25 mouse cellular contexts compared by ENCODE assay signal in the genomic region with DNA sequence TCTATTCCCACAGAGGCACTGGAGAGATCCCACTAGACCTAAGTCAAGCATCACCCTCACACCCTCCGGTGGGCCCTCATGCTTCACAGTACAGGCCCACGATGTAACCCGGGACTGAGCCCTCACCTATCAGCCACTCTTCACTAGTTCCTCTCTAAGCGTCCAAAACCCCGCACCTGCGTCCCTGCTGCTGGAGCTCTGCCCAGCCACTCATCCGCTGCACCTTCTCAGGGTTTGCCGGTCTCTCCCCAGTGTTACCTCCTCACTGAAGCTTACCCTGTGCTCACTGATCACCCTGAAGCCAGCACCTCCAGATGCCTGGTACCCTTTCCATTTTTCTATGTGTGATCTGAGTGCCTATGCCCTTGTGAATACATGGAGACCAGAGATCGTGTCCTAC. TPM values are rescaled to one million over a fixed set of nuclear protein-coding genes. Genes with fewer than 3 reads are reported as not detected.
A peak's percentile ranks its signal among the peaks of the same experiment; 100 is the strongest.
DNase-seq lines count a peak whose midpoint lies in the region; ATAC-seq lines count a peak whose summit lies in the region.
"Had no signal": no experiment of that assay in that cellular context is flagged by ENCODE, and none has a peak within 500 bp of the region (broad histone marks: within the 10 kb centered on the region; RNA-seq: fewer than 3 reads in every experiment).

No protein-coding gene starts in this region.

- no peak for ATAC-seq in forebrain, embryonic 11.5 days (replicated peaks; ENCODE audit: low FRiP score)
- ATAC-seq in forebrain, embryonic 15.5 days (replicated peaks) = no peak
- ATAC-seq in neural tube, embryonic 13.5 days (ENCODE audit: low read depth) = no peak
- ATAC-seq in heart, embryonic 12.5 days (ENCODE audit: insufficient number of reproducible peaks, low FRiP score) = no peak
- ATAC-seq: activated CD4-positive, CD25-positive, alpha-beta regulatory T cell, adult 4 months; inflammation-experienced regulatory T-cells, adult 6 months; midbrain, embryonic 15.5 days had no signal

- whole genome bisulfite sequencing in forebrain, embryonic 11.5 days = 88% methylated on average over 9 of the region's 9 CpGs
- WGBS in forebrain, embryonic 15.5 days = 79% methylated on average over 9 of the region's 9 CpGs
- WGBS in neural tube, embryonic 13.5 days = 77% methylated on average over 9 of the region's 9 CpGs
- 79% methylated on average over 9 of the region's 9 CpGs for WGBS in heart, embryonic 12.5 days

- H3K9me3 ChIP-seq in forebrain, embryonic 11.5 days (ENCODE audit: control insufficient read depth, low read length) = no peaks in the 10 kb centered on the region
- H3K9me3 ChIP-seq in forebrain, embryonic 15.5 days = no peaks in the 10 kb centered on the region
- H3K9me3 ChIP-seq in neural tube, embryonic 13.5 days = no peaks in the 10 kb centered on the region
- no peaks in the 10 kb centered on the region for H3K9me3 ChIP-seq in heart, embryonic 12.5 days (replicated peaks)
- H3K9me3 ChIP-seq: embryonic facial prominence, embryonic 13.5 days; heart, embryonic 15.5 days; liver, embryonic 15.5 days; lung, embryonic 15.5 days; megakaryocyte, embryonic 14.5 days; midbrain, embryonic 15.5 days had no signal

- DNase-seq in forebrain, embryonic 11.5 days (ENCODE audit: low spot score) = peak; percentile 47
- peak; percentile 6 for DNase-seq in kidney, adult 9 months
- DNase-seq in kidney, adult 8-10 months = no peak
- DNase-seq in neural tube, embryonic 10.5 days (ENCODE audit: extremely low spot score, low spot score) = no peak
- DNase-seq: adrenal gland, adult 8-10 months; heart, postnatal 36 days; liver; lung, postnatal 36 days; right cerebral cortex, postnatal 14 days; thymus, adult 2 months; thymus, postnatal 4 days had no signal

- no peak overlapping the region for H3K4me3 ChIP-seq in forebrain, embryonic 11.5 days (ENCODE audit: low read depth, low read length)
- H3K4me3 ChIP-seq in forebrain, embryonic 15.5 days = no peak overlapping the region
- no peak overlapping the region for H3K4me3 ChIP-seq in neural tube, embryonic 13.5 days
- H3K4me3 ChIP-seq in heart, embryonic 12.5 days = no peak overlapping the region
- H3K4me3 ChIP-seq: embryonic facial prominence, embryonic 13.5 days; erythroblast, embryonic 14.5 days; heart, embryonic 15.5 days; left cerebral cortex, adult 2 months; liver, embryonic 15.5 days; lung, embryonic 15.5 days; megakaryocyte, embryonic 14.5 days; midbrain, embryonic 15.5 days had no signal

- H3K36me3 ChIP-seq in forebrain, embryonic 11.5 days (ENCODE audit: control insufficient read depth, insufficient read depth, low read length) = no peaks in the 10 kb centered on the region
- H3K36me3 ChIP-seq in forebrain, embryonic 15.5 days = no peaks in the 10 kb centered on the region
- H3K36me3 ChIP-seq in neural tube, embryonic 13.5 days = no peaks in the 10 kb centered on the region
- H3K36me3 ChIP-seq in heart, embryonic 12.5 days = no peaks in the 10 kb centered on the region
- H3K36me3 ChIP-seq: embryonic facial prominence, embryonic 13.5 days; heart, embryonic 15.5 days; liver, embryonic 15.5 days; lung, embryonic 15.5 days; midbrain, embryonic 15.5 days had no signal

- H3K27me3 ChIP-seq in forebrain, embryonic 11.5 days (ENCODE audit: control insufficient read depth, insufficient read depth, low read length) = no peaks in the 10 kb centered on the region
- no peaks in the 10 kb centered on the region for H3K27me3 ChIP-seq in forebrain, embryonic 15.5 days
- H3K27me3 ChIP-seq in neural tube, embryonic 13.5 days = no peaks in the 10 kb centered on the region
- H3K27me3 ChIP-seq in heart, embryonic 12.5 days (replicated peaks) = no peaks in the 10 kb centered on the region
- H3K27me3 ChIP-seq: embryonic facial prominence, embryonic 13.5 days; heart, embryonic 15.5 days; liver, embryonic 15.5 days; lung, embryonic 15.5 days; megakaryocyte, embryonic 14.5 days; midbrain, embryonic 15.5 days had no signal

- peaks cover 5% of the 10 kb centered on the region; the same call in 1 of the 2 replicates for H3K4me1 ChIP-seq in forebrain, embryonic 11.5 days (replicated peaks; ENCODE audit: control insufficient read depth, insufficient read depth, low read length)
- H3K4me1 ChIP-seq in forebrain, embryonic 15.5 days = peaks cover 11% of the 10 kb centered on the region
- H3K4me1 ChIP-seq in neural tube, embryonic 13.5 days (replicated peaks) = peaks cover 20% of the 10 kb centered on the region
- H3K4me1 ChIP-seq in heart, embryonic 12.5 days (replicated peaks) = peaks cover 8% of the 10 kb centered on the region

- no peak overlapping the region for H3K4me2 ChIP-seq in forebrain, embryonic 11.5 days (ENCODE audit: low read depth, low read length, severe bottlenecking)
- no peak overlapping the region for H3K4me2 ChIP-seq in forebrain, embryonic 15.5 days (replicated peaks)
- H3K4me2 ChIP-seq in neural tube, embryonic 13.5 days = no peak overlapping the region
- no peak overlapping the region for H3K4me2 ChIP-seq in heart, embryonic 12.5 days
- H3K4me2 ChIP-seq: embryonic facial prominence, embryonic 13.5 days; heart, embryonic 15.5 days; liver, embryonic 15.5 days; lung, embryonic 15.5 days; midbrain, embryonic 15.5 days had no signal

- no peak overlapping the region for H3K27ac ChIP-seq in forebrain, embryonic 11.5 days (ENCODE audit: low read depth, low read length)
- no peak overlapping the region for H3K27ac ChIP-seq in forebrain, embryonic 15.5 days (replicated peaks)
- H3K27ac ChIP-seq in neural tube, embryonic 13.5 days (replicated peaks) = no peak overlapping the region; the same call in 1 of the 2 replicates
- H3K27ac ChIP-seq in heart, embryonic 12.5 days (ENCODE audit: poor library complexity, severe bottlenecking) = no peak overlapping the region
- H3K27ac ChIP-seq: embryonic facial prominence, embryonic 13.5 days; heart, embryonic 15.5 days; left cerebral cortex, adult 2 months; liver, embryonic 15.5 days; lung, embryonic 15.5 days; midbrain, embryonic 15.5 days; stomach, postnatal 0 days had no signal

- no peak overlapping the region for H3K9ac ChIP-seq in forebrain, embryonic 11.5 days (ENCODE audit: low read length)
- H3K9ac ChIP-seq in forebrain, embryonic 15.5 days (replicated peaks) = no peak overlapping the region
- H3K9ac ChIP-seq in neural tube, embryonic 13.5 days = peak overlapping the region; percentile 45
- no peak overlapping the region for H3K9ac ChIP-seq in heart, embryonic 12.5 days
- H3K9ac ChIP-seq: embryonic facial prominence, embryonic 13.5 days; heart, embryonic 15.5 days; liver, embryonic 15.5 days; lung, embryonic 15.5 days; midbrain, embryonic 15.5 days had no signal

RNA-seq across cellular contexts. Expression of a gene that starts 4.1 kb away (rescaled TPM):
- 29.1 and 35.8 TPM in 2 replicates for polyA plus RNA-seq in forebrain, embryonic 11.5 days (2014; fragmentation: Nextera tagmentation; extraction: Ambion mirVana)
- 25.7 and 26.5 TPM in 2 replicates for polyA plus RNA-seq in forebrain, embryonic 15.5 days (2015; fragmentation: Nextera tagmentation; extraction: Ambion mirVana)
- polyA plus RNA-seq in neural tube, embryonic 13.5 days (2015; fragmentation: Nextera tagmentation; extraction: Ambion mirVana) = 36.2 and 37.0 TPM in 2 replicates
- polyA plus RNA-seq in heart, embryonic 12.5 days (2016; fragmentation: Nextera tagmentation; extraction: Ambion mirVana) = 21.1 and 21.8 TPM in 2 replicates

RNA-seq across cellular contexts. Expression of a gene that starts 15.3 kb away (rescaled TPM):
- polyA plus RNA-seq in forebrain, embryonic 11.5 days (2014; fragmentation: Nextera tagmentation; extraction: Ambion mirVana) = 86.8 and 89.2 TPM in 2 replicates
- polyA plus RNA-seq in forebrain, embryonic 15.5 days (2015; fragmentation: Nextera tagmentation; extraction: Ambion mirVana) = 71.5 and 72.4 TPM in 2 replicates
- polyA plus RNA-seq in neural tube, embryonic 13.5 days (2015; fragmentation: Nextera tagmentation; extraction: Ambion mirVana) = 65.5 and 68.2 TPM in 2 replicates
- 58.5 and 64.4 TPM in 2 replicates for polyA plus RNA-seq in heart, embryonic 12.5 days (2016; fragmentation: Nextera tagmentation; extraction: Ambion mirVana)

RNA-seq across cellular contexts. Expression of a gene that starts 15.4 kb away (rescaled TPM):
- 729 and 755 TPM in 2 replicates for polyA plus RNA-seq in forebrain, embryonic 11.5 days (2014; fragmentation: Nextera tagmentation; extraction: Ambion mirVana)
- polyA plus RNA-seq in forebrain, embryonic 15.5 days (2015; fragmentation: Nextera tagmentation; extraction: Ambion mirVana) = 582 and 618 TPM in 2 replicates
- polyA plus RNA-seq in neural tube, embryonic 13.5 days (2015; fragmentation: Nextera tagmentation; extraction: Ambion mirVana) = 578 and 624 TPM in 2 replicates
- 503 and 513 TPM in 2 replicates for polyA plus RNA-seq in heart, embryonic 12.5 days (2016; fragmentation: Nextera tagmentation; extraction: Ambion mirVana)

RNA-seq across cellular contexts. Expression of a gene that starts 18.7 kb away (rescaled TPM):
- polyA plus RNA-seq in forebrain, embryonic 11.5 days (2014; fragmentation: Nextera tagmentation; extraction: Ambion mirVana) = 39.6 and 42.5 TPM in 2 replicates
- 33.0 and 35.9 TPM in 2 replicates for polyA plus RNA-seq in forebrain, embryonic 15.5 days (2015; fragmentation: Nextera tagmentation; extraction: Ambion mirVana)
- 28.1 and 33.7 TPM in 2 replicates for polyA plus RNA-seq in neural tube, embryonic 13.5 days (2015; fragmentation: Nextera tagmentation; extraction: Ambion mirVana)
- 23.9 and 24.9 TPM in 2 replicates for polyA plus RNA-seq in heart, embryonic 12.5 days (2016; fragmentation: Nextera tagmentation; extraction: Ambion mirVana)

RNA-seq across cellular contexts. Expression of a gene that starts 25.9 kb away (rescaled TPM):
- polyA plus RNA-seq in forebrain, embryonic 11.5 days (2014; fragmentation: Nextera tagmentation; extraction: Ambion mirVana) = 31.7 and 33.3 TPM in 2 replicates
- polyA plus RNA-seq in forebrain, embryonic 15.5 days (2015; fragmentation: Nextera tagmentation; extraction: Ambion mirVana) = 34.9 and 36.3 TPM in 2 replicates
- 48.4 and 49.6 TPM in 2 replicates for polyA plus RNA-seq in neural tube, embryonic 13.5 days (2015; fragmentation: Nextera tagmentation; extraction: Ambion mirVana)
- 8.4 and 9.2 TPM in 2 replicates for polyA plus RNA-seq in heart, embryonic 12.5 days (2016; fragmentation: Nextera tagmentation; extraction: Ambion mirVana)

Comparison
In these comparisons a context has a peak if more than half of its experiments do, and no peak if none do; other contexts are left out.
1. DNase-seq: peak in forebrain, embryonic 11.5 days (single experiment) and kidney, adult 9 months (single experiment); none in kidney, adult 8-10 months (0 of 2) and neural tube, embryonic 10.5 days (single experiment).